Mouse (Mus musculus): Measurements from ENCODE around the gene Lmnb2. TPM values are rescaled to one million over a fixed set of nuclear protein-coding genes. Genes with fewer than 3 reads are reported as not detected.

Lmnb2 gene
- polyA plus RNA-seq, 1 experiment from 2014 or later: 7.9 TPM

DNA sequence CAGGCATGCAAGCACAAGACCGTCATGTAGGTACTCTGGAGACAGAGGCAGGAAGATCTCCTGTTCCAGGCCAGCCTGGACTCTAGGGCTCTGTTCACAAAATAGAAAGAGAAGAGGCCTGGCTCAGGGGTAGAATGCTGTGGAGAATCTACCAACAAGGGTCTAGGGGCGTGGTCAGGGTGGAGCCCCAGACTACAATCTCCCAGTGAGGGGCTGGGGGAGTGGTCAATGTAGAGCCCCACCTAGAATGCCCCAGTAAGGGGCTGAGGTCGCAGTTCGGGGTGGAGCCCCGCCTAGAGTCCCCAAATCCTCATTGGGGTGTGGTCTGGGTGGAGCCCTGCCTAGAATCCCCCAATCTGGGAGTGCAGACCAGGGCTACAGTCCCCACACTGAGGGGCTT is 32.3 kb upstream of the Lmnb2 start:
- 26% methylated on average over 5 of the region's 5 CpGs for WGBS (ENCODE audit: insufficient replicate concordance)
- Histone ChIP-seq H3K4me3 (ENCODE audit: low read depth, low read length) (no peak overlapping the region), H3K4me1 (ENCODE audit: control insufficient read depth, insufficient read depth, low read length) (peaks cover 34% of the 10 kb centered on the region), H3K36me3 (ENCODE audit: control insufficient read depth, insufficient read depth, low read length) (no peaks in the 10 kb centered on the region), H3K4me2 (no peak overlapping the region), H3K9me3 (replicated peaks; ENCODE audit: control insufficient read depth, low read length) (no peaks in the 10 kb centered on the region), H3K27ac (ENCODE audit: low read depth, low read length) (no peak overlapping the region), H3K27me3 (ENCODE audit: control insufficient read depth, insufficient read depth, low read length) (no peaks in the 10 kb centered on the region), H3K9ac (ENCODE audit: low read depth, low read length) (no peak overlapping the region)
- no peak for ATAC-seq (replicated peaks; ENCODE audit: insufficient number of reproducible peaks, low FRiP score, low TSS enrichment)

DNA sequence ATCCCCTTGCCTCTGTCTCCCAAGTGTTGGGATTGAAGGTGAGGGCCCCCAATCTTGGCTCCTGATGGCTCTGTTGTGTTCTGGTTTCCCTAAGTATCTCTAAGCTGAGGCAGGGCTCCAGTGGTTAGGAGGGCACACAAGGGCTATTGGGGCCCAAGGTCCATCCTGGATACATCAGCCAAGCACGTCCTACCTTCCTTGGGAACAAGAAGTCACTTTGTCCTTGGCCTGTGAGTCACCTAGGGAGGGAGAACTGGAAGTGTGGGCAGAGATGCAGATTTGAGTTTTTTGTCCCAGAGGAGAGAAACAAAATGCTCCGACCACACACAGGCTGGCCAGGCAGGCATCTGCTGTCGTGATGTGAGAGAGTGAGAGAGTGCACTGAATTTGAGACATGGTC is 31.0 kb upstream of the Lmnb2 start:
- Histone ChIP-seq H3K4me2 (no peak overlapping the region), H3K4me1 (ENCODE audit: control insufficient read depth, insufficient read depth, low read length) (peaks cover 25% of the 10 kb centered on the region), H3K4me3 (ENCODE audit: low read depth, low read length) (no peak overlapping the region), H3K27ac (ENCODE audit: low read depth, low read length) (no peak overlapping the region), H3K27me3 (ENCODE audit: control insufficient read depth, insufficient read depth, low read length) (no peaks in the 10 kb centered on the region), H3K9me3 (replicated peaks; ENCODE audit: control insufficient read depth, low read length) (no peaks in the 10 kb centered on the region), H3K36me3 (ENCODE audit: control insufficient read depth, insufficient read depth, low read length) (no peaks in the 10 kb centered on the region), H3K9ac (ENCODE audit: low read depth, low read length) (no peak overlapping the region)
- ATAC-seq (replicated peaks; ENCODE audit: insufficient number of reproducible peaks, low FRiP score, low TSS enrichment): no peak
- WGBS (ENCODE audit: insufficient replicate concordance): 77% methylated on average over 3 of the region's 3 CpGs

DNA sequence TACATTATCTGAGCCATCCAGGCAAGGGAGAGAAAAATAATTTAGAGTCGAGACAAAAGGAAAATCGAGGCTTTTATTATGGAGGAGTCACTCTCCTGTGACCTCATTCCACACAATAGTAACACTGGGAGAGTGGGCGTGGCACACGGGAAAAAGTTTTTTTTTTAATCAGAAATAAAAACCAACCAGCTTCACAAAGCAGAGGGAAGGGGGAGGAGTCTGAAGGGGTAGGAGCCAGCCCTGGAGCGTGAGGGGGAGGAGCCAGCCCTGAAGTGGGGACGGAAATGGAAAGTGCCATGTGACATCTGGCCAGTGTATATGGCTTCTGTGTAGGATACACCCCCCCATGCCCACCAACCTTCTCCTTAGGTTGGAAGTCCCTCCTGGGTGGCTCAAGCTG is 30.5 kb upstream of the Lmnb2 start:
- 0 out of 2 replicates have a peak overlapping the region, but pooled peaks have one; percentile 38 for H3K27ac ChIP-seq (ENCODE audit: low read depth, low read length)
- ATAC-seq (replicated peaks; ENCODE audit: insufficient number of reproducible peaks, low FRiP score, low TSS enrichment): peak; percentile 62; the same call in 1 of the 2 replicates
- H3K4me1 ChIP-seq (ENCODE audit: control insufficient read depth, insufficient read depth, low read length): peaks cover 25% of the 10 kb centered on the region
- H3K9ac ChIP-seq (ENCODE audit: low read depth, low read length): no peak overlapping the region
- 32% methylated on average over 6 of the region's 6 CpGs for WGBS (ENCODE audit: insufficient replicate concordance)
- H3K4me3 ChIP-seq (ENCODE audit: low read depth, low read length): no peak overlapping the region
- no peak overlapping the region for H3K4me2 ChIP-seq
- H3K9me3 ChIP-seq (replicated peaks; ENCODE audit: control insufficient read depth, low read length): no peaks in the 10 kb centered on the region
- no peaks in the 10 kb centered on the region for H3K36me3 ChIP-seq (ENCODE audit: control insufficient read depth, insufficient read depth, low read length)
- no peaks in the 10 kb centered on the region for H3K27me3 ChIP-seq (ENCODE audit: control insufficient read depth, insufficient read depth, low read length)

DNA sequence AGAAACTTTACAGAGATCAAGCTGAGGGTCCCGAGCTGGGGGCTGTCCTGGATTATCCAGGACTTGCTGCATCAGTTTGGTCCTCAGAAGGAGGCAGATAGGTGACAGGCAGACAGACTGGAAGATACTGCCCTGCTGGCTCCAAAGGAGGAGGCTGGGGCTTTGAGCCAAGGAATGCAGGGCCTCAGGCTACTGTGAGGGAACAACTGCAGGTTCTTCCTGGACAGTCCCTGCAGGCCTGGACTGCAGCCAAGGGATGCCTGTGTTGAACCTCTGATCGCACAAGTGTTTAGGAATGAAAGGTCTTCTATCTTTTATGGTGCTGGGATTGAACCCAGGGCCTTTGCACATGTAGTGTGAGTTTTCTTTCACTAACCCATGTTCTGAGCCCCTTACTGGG is 29.8 kb upstream of the Lmnb2 start:
- no peak overlapping the region for H3K4me3 ChIP-seq (ENCODE audit: low read depth, low read length)
- H3K4me1 ChIP-seq (ENCODE audit: control insufficient read depth, insufficient read depth, low read length): peaks cover 25% of the 10 kb centered on the region
- peak overlapping the region; percentile 38 for H3K27ac ChIP-seq (ENCODE audit: low read depth, low read length)
- H3K36me3 ChIP-seq (ENCODE audit: control insufficient read depth, insufficient read depth, low read length): no peaks in the 10 kb centered on the region
- H3K27me3 ChIP-seq (ENCODE audit: control insufficient read depth, insufficient read depth, low read length): no peaks in the 10 kb centered on the region
- H3K4me2 ChIP-seq: no peak overlapping the region
- no peak overlapping the region for H3K9ac ChIP-seq (ENCODE audit: low read depth, low read length)
- 17% methylated on average over 2 of the region's 2 CpGs for WGBS (ENCODE audit: insufficient replicate concordance)
- no peak for ATAC-seq (replicated peaks; ENCODE audit: insufficient number of reproducible peaks, low FRiP score, low TSS enrichment)
- no peaks in the 10 kb centered on the region for H3K9me3 ChIP-seq (replicated peaks; ENCODE audit: control insufficient read depth, low read length)

DNA sequence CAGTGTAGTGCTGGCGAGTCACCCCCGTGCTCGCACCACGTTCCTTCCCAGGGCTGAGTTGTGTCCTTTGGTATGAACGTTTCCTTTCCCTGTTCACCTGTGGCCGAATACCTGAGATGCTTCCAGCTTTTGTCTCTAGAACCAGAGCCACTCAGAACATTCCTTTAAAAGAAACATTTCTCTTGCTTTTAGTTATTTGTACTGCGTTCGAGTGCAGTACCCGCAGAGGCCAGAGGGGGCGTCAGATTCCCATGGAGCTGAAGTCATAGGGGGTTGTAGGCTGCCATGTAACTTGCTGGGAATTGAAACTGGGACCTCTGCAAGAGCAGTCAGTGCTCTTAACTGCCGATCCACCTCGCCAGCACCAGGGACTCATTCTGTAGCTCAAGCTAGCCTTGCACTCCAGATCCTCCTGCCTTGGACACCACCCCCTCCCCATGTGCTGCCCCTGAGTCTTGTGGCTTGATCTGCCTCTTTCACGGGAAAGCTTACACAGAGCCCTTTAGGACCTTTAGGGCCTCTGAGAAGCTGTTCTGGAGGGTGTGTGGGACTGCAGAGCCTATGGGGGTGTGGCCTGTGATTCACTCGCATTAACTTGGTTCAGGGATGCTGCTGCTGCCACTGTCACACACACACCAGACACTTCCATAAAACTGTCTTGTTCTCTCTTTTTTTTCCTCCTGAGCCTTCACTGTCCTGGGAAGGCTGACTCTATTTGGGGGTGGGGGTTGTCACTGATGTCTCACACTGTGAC is 28.8 kb upstream of the Lmnb2 start:
- no peaks in the 10 kb centered on the region for H3K9me3 ChIP-seq (replicated peaks; ENCODE audit: control insufficient read depth, low read length)

DNA sequence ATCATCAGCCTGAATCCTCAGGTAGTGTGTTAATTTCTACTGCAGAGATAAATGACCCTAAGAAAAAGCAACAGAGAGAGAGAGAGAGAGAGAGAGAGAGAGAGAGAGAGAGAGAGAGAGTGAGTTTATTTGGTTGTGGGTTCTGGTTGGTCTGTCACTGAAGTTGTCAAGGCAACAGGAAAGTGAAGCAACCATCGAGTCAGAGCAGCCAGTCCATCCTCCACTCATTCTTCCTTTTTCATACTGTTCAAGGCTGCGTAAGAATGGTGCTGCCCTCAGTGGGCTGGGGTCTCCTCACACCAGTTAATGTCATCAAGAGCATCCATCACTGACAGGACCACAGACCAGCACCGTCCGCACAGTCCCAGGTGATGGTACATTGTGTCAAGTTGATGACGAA is 26.2 kb upstream of the Lmnb2 start:
- H3K4me3 ChIP-seq (ENCODE audit: low read depth, low read length): no peak overlapping the region
- H3K9me3 ChIP-seq (replicated peaks; ENCODE audit: control insufficient read depth, low read length): no peaks in the 10 kb centered on the region
- ATAC-seq (replicated peaks; ENCODE audit: insufficient number of reproducible peaks, low FRiP score, low TSS enrichment): no peak
- no peak overlapping the region for H3K27ac ChIP-seq (ENCODE audit: low read depth, low read length)
- no peaks in the 10 kb centered on the region for H3K27me3 ChIP-seq (ENCODE audit: control insufficient read depth, insufficient read depth, low read length)
- no peaks in the 10 kb centered on the region for H3K36me3 ChIP-seq (ENCODE audit: control insufficient read depth, insufficient read depth, low read length)
- H3K9ac ChIP-seq (ENCODE audit: low read depth, low read length): no peak overlapping the region
- H3K4me1 ChIP-seq (ENCODE audit: control insufficient read depth, insufficient read depth, low read length): peaks cover 47% of the 10 kb centered on the region
- no peak overlapping the region for H3K4me2 ChIP-seq
- WGBS (ENCODE audit: insufficient replicate concordance): 83% methylated on average over 5 of the region's 5 CpGs

More for the DNA sequence above, 28.8 kb upstream of the Lmnb2 start:
- H3K4me2 ChIP-seq: no peak overlapping the region
- no peak overlapping the region for H3K9ac ChIP-seq (ENCODE audit: low read depth, low read length)
- 59% methylated on average over 14 of the region's 14 CpGs for WGBS (ENCODE audit: insufficient replicate concordance)
- peaks cover 25% of the 10 kb centered on the region for H3K4me1 ChIP-seq (ENCODE audit: control insufficient read depth, insufficient read depth, low read length)
- no peaks in the 10 kb centered on the region for H3K36me3 ChIP-seq (ENCODE audit: control insufficient read depth, insufficient read depth, low read length)
- no peak overlapping the region for H3K4me3 ChIP-seq (ENCODE audit: low read depth, low read length)
- H3K27ac ChIP-seq (ENCODE audit: low read depth, low read length): 0 out of 2 replicates have a peak overlapping the region, but pooled peaks have one; percentile 38
- H3K27me3 ChIP-seq (ENCODE audit: control insufficient read depth, insufficient read depth, low read length): no peaks in the 10 kb centered on the region
- ATAC-seq (replicated peaks; ENCODE audit: insufficient number of reproducible peaks, low FRiP score, low TSS enrichment): no peak

DNA sequence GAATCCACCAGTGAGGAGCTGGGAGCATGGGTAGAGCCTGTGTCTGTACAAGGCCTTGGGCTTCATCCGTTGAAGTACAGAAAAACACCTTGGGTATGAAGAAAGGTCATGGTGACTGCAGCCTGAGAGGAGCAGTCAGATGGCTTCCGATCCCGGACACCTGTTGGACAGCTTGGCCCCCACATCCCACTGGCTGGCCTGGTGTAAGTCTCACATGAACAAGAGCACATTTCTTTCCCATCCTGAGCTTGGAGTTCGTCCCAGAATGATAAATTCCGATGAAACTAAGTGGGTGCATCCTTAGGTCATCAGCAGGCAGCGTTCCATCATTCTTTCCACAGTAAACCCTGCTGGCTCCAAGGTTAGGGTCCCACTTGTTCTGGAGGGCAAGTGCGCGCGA is 25.7 kb upstream of the Lmnb2 start:
- peaks cover 48% of the 10 kb centered on the region for H3K4me1 ChIP-seq (ENCODE audit: control insufficient read depth, insufficient read depth, low read length)
- H3K4me2 ChIP-seq: no peak overlapping the region
- H3K9me3 ChIP-seq (replicated peaks; ENCODE audit: control insufficient read depth, low read length): no peaks in the 10 kb centered on the region
- WGBS (ENCODE audit: insufficient replicate concordance): 68% methylated on average over 9 of the region's 9 CpGs
- no peaks in the 10 kb centered on the region for H3K27me3 ChIP-seq (ENCODE audit: control insufficient read depth, insufficient read depth, low read length)
- no peak overlapping the region for H3K9ac ChIP-seq (ENCODE audit: low read depth, low read length)
- no peak for ATAC-seq (replicated peaks; ENCODE audit: insufficient number of reproducible peaks, low FRiP score, low TSS enrichment)
- H3K27ac ChIP-seq (ENCODE audit: low read depth, low read length): no peak overlapping the region
- no peak overlapping the region for H3K4me3 ChIP-seq (ENCODE audit: low read depth, low read length)
- H3K36me3 ChIP-seq (ENCODE audit: control insufficient read depth, insufficient read depth, low read length): no peaks in the 10 kb centered on the region

DNA sequence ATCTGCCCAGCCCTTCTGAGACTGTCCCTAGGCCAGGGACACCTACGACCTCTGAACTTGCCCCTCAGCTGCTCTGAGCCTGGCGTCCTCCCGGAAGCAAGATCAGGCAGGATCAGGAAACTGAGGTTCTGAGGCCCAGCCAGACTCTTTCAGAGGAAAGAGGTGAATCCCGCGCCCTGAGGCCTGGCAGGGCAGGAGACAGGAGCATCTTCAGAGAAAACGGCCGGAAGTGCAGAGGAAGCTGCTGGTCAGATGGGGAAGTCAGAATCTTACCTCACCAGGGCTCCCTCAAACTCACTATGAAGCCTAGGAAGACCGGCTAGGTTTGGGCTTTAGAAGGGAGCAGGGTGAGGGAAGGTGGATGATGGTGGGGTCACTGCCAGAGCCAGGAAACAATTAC is 24.9 kb upstream of the Lmnb2 start:
- Histone ChIP-seq H3K4me1 (ENCODE audit: control insufficient read depth, insufficient read depth, low read length) (peaks cover 48% of the 10 kb centered on the region), H3K4me3 (ENCODE audit: low read depth, low read length) (no peak overlapping the region), H3K27me3 (ENCODE audit: control insufficient read depth, insufficient read depth, low read length) (peaks cover 1% of the 10 kb centered on the region; the same call in 1 of the 2 replicates), H3K36me3 (ENCODE audit: control insufficient read depth, insufficient read depth, low read length) (no peaks in the 10 kb centered on the region), H3K4me2 (no peak overlapping the region), H3K9me3 (replicated peaks; ENCODE audit: control insufficient read depth, low read length) (no peaks in the 10 kb centered on the region), H3K27ac (ENCODE audit: low read depth, low read length) (no peak overlapping the region), H3K9ac (ENCODE audit: low read depth, low read length) (no peak overlapping the region)
- 53% methylated on average over 8 of the region's 8 CpGs for WGBS (ENCODE audit: insufficient replicate concordance)
- ATAC-seq (replicated peaks; ENCODE audit: insufficient number of reproducible peaks, low FRiP score, low TSS enrichment): no peak

DNA sequence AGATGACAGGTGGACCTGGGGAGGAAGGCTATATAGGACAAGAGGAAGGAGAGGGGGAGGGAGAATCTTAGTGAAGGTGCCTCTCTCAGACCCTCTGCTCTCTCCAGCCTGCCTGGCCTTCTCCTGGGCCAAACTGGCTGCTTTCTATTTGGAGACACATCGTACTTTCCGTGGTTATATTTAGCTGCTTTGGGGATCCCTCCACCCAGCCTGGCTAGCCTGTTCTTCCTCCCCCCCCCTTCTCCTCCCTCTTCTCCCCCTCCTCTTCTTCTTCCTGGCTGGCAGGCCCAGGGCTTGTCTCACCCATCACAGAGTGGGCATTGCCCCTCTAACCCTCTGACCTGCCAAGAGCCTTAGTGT is 22.9 kb upstream of the Lmnb2 start:
- Histone ChIP-seq H3K4me1 (ENCODE audit: control insufficient read depth, insufficient read depth, low read length) (peaks cover 57% of the 10 kb centered on the region), H3K9me3 (replicated peaks; ENCODE audit: control insufficient read depth, low read length) (no peaks in the 10 kb centered on the region), H3K27ac (ENCODE audit: low read depth, low read length) (peak overlapping the region; percentile 96), H3K36me3 (ENCODE audit: control insufficient read depth, insufficient read depth, low read length) (no peaks in the 10 kb centered on the region), H3K4me2 (peak overlapping the region; percentile 74), H3K4me3 (ENCODE audit: low read depth, low read length) (no peak overlapping the region), H3K27me3 (ENCODE audit: control insufficient read depth, insufficient read depth, low read length) (peaks cover 3% of the 10 kb centered on the region), H3K9ac (ENCODE audit: low read depth, low read length) (peak overlapping the region; percentile 73)
- ATAC-seq (replicated peaks; ENCODE audit: insufficient number of reproducible peaks, low FRiP score, low TSS enrichment): no peak
- WGBS (ENCODE audit: insufficient replicate concordance): 18% methylated on average over 2 of the region's 2 CpGs

Measured in heart, embryonic 11.5 days (tissue).